Mouse (Mus musculus): ENCODE results near the gene Pknox2. TPM values are rescaled to one million over a fixed set of nuclear protein-coding genes. Genes with fewer than 3 reads are reported as not detected.

Pknox2 gene
- polyA plus RNA-seq, 1 experiment from 2014 or later, result 35.0 TPM

DNA sequence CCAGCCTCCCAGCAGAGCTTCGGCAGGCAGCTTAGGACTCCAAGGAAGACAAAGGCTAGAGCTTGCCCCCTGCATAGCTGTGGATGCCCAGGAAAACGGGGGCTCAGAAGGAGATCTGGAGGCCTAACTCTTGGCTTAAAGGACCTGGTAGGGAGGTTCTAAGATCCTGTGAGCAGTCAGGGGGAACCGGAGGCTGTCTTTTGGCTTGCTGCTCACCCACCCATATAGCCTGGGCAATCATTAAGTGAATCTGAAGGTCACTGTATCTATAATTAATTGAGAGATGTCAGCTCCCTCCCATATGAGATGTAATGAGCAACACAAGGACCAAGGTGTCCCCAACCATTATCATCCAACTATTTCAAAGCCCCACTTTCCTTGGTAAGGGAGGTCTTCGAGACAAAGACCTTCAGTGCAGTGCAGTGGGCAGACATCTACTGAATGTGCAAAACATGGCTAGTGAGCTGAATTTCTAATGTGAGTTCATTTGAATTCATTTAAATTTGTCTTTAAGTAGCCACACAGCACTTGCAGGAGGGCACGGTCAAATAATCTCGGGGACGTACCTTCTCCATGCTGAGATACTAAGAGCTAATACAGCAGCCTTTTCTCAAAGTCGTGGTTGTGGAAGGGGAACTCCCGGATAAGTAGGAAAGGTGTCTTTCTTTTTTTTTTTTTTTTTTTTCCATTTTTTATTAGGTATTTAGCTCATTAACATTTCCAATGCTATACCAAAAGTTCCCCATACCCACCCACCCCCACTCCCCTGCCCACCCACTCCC, 30.4 kb downstream of the Pknox2 start:
- Histone ChIP-seq H3K9me3 (no peaks in the 10 kb centered on the region), H3K4me3 (no peak overlapping the region), H3K36me3 (replicated peaks) (no peaks in the 10 kb centered on the region; the same call in 1 of the 2 replicates), H3K27me3 (replicated peaks) (no peaks in the 10 kb centered on the region), H3K4me1 (peaks cover 21% of the 10 kb centered on the region), H3K4me2 (no peak overlapping the region), H3K9ac (no peak overlapping the region), H3K27ac (no peak overlapping the region)
- no peak for ATAC-seq (replicated peaks)
- WGBS, result 48% methylated on average over 9 of the region's 9 CpGs

DNA sequence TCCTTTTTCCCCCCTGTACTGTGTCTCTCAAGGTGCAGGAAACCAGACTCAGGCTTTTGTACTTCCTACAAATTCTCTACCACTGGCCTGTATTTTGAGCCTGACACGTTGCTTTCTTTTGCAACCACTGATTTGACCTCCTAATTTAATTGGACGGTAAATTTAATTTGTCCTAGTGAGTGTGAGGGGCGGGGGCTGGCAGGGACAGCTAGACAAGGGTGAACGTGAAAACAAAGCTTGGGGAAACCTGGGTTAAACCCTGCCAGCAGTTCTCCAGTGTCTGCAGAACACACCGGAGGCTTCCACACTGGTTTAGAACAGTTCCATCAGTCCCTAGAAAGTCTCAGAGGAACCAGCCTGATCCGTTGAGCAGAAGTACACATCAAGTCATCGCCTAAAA, 31.4 kb downstream of the Pknox2 start:
- ATAC-seq (replicated peaks), result no peak
- 77% methylated on average over 7 of the region's 7 CpGs for WGBS
- no peaks in the 10 kb centered on the region; the same call in 1 of the 2 replicates for H3K36me3 ChIP-seq (replicated peaks)

DNA sequence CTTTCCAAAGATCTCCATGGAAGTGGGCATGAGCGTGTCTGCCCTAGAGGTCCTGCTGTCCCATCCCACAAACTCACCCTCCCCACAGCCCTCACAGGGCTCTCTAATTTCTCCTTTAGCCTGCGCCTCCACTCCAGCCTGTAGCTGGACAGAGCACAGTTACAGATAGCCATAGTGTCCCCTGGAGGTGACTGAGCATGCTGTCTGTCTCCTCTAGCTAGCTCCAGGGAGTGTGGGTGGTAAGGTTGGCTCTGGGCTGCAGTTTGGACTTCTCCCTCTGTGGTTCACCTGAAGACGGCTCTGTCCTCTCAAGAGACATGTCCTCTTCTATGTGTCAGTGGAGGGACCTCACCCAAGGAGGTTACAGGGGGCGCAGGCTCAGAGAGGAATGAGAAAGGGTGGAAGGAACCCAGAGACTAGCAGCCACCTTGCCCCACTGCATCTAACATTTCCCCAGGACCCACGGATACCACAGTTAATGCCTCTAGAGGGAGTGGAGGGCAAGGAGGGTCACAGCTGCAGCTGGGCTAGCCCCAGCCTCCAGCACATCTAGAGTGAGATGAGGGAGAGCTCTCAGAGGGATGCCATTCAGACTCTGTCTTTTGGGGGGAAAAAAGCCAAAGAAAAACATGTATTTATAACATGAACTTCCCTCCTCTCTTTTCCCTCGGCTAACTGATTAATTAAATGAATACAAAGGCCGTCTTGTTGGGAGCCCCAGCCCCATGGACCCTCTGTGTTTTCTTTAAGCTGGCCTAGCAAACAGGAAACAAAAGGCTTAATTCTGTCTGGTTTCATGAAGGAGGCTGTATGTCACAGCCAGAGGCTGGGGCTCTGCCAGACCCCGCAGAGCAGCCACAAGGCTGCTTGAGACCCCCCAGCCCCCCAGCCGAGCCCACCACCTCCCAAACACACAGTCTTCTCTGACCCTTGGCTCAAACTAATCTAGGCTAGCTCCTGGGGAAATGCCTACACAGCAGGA, 32.6 kb downstream of the Pknox2 start:
- WGBS, result 26% methylated on average over 9 of the region's 9 CpGs
- Histone ChIP-seq H3K27ac (peak overlapping the region; percentile 49), H3K4me2 (no peak overlapping the region), H3K4me1 (peaks cover 18% of the 10 kb centered on the region), H3K4me3 (no peak overlapping the region), H3K27me3 (replicated peaks) (no peaks in the 10 kb centered on the region), H3K9ac (no peak overlapping the region), H3K36me3 (replicated peaks) (no peaks in the 10 kb centered on the region; the same call in 1 of the 2 replicates), H3K9me3 (no peaks in the 10 kb centered on the region)
- ATAC-seq (replicated peaks), result peak; percentile 51

More for the DNA sequence above, 31.4 kb downstream of the Pknox2 start:
- H3K27me3 ChIP-seq (replicated peaks), result no peaks in the 10 kb centered on the region
- H3K9me3 ChIP-seq, result no peaks in the 10 kb centered on the region
- H3K9ac ChIP-seq, result no peak overlapping the region
- H3K4me3 ChIP-seq, result no peak overlapping the region
- no peak overlapping the region for H3K27ac ChIP-seq
- H3K4me2 ChIP-seq, result no peak overlapping the region
- peaks cover 18% of the 10 kb centered on the region for H3K4me1 ChIP-seq

DNA sequence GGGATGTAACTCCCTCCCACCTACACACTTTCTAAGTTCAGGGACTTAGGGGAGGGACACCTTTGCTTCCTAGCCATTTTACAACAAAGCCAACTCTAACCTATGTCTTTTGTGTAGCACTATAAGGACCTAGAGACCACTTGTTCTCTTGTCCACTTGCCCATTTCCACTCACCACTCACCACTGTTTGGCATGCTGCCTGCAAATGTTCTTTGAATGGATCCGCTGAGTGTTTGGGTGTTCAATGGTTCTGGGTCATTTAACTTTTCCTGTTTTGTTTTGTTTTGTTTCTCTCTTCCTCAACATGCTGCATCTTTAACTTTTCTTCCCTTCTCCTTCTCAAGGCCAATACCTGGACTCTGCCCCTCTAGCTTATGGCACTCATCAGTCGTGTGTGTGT, 39.7 kb downstream of the Pknox2 start:
- no peak for ATAC-seq (replicated peaks)
- Histone ChIP-seq H3K27ac (no peak overlapping the region), H3K27me3 (replicated peaks) (no peaks in the 10 kb centered on the region), H3K36me3 (replicated peaks) (no peaks in the 10 kb centered on the region), H3K4me3 (no peak overlapping the region), H3K9me3 (no peaks in the 10 kb centered on the region), H3K4me2 (no peak overlapping the region), H3K4me1 (peaks cover 5% of the 10 kb centered on the region; the same call in 1 of the 2 replicates), H3K9ac (no peak overlapping the region)
- 58% methylated on average over 2 of the region's 2 CpGs for WGBS

DNA sequence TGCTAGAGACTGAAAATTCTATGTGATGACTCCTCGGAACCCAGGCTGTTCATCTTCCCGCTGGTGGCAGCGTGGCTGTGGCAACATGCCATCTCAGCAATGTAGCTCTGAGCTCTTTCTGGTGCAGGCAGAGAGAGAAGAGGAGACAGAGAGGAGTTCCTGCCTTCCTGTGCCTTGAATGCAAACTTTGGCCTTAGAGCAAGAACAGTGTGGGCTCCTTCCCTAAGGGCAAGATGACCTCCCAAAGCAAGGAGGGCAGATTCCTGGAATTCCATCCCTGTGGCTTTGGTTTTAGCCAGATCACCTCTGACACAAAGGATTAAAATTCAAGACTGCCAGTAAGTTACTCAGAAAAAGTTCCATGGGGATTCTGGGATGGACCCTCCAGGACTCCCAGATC, 40.4 kb downstream of the Pknox2 start:
- no peak overlapping the region for H3K27ac ChIP-seq
- ATAC-seq (replicated peaks), result no peak
- 40% methylated on average over 3 of the region's 3 CpGs for WGBS
- H3K4me2 ChIP-seq, result no peak overlapping the region
- no peaks in the 10 kb centered on the region for H3K27me3 ChIP-seq (replicated peaks)
- H3K9ac ChIP-seq, result no peak overlapping the region
- no peak overlapping the region for H3K4me3 ChIP-seq
- no peaks in the 10 kb centered on the region for H3K36me3 ChIP-seq (replicated peaks)
- H3K4me1 ChIP-seq, result peaks cover 5% of the 10 kb centered on the region; the same call in 1 of the 2 replicates
- no peaks in the 10 kb centered on the region for H3K9me3 ChIP-seq

DNA sequence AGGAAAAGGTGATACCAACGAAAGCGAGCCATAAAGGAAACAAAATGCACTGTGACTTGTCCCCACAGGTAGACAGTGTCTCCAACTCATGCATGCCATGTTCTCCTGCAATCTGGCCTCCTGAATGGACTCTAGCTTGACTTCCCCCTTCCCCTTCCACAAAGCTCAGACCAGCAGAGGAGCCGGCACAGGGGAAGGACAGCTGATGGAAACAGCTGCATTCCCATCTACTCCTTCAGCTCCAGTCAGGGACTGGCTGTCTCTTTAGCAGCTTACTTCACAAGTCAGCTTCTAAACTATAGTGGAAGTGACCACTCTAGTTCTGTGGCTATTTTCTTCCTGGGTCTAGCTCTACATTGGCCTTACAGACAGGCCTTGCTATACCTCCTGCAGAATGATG, 43.0 kb downstream of the Pknox2 start:
- no peak for ATAC-seq (replicated peaks)
- WGBS, result 55% methylated on average over 3 of the region's 3 CpGs
- Histone ChIP-seq H3K27ac (0 out of 2 replicates have a peak overlapping the region, but pooled peaks have one; percentile 6), H3K9ac (no peak overlapping the region), H3K4me3 (no peak overlapping the region), H3K9me3 (no peaks in the 10 kb centered on the region), H3K4me1 (peaks cover 13% of the 10 kb centered on the region), H3K36me3 (replicated peaks) (no peaks in the 10 kb centered on the region), H3K4me2 (no peak overlapping the region), H3K27me3 (replicated peaks) (no peaks in the 10 kb centered on the region)

DNA sequence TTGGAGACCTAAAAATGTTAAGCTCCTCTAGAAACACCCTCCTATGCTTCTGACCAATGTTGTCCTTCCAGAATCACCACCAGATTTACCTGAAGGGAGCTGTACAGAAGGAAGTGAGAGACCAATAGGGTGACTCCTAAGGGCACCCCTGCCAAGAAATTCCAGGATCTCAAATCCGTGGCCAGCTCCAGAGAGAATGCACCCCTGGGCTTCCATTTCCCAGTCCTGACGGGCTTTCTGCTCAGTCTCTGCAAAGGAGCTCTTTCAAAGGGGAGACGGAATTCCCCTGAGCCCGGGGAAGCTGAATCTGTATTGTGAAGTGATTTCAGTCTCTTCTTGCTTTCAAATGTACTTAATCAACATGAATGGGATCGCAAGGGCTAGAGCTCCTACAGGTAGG, 43.4 kb downstream of the Pknox2 start:
- Histone ChIP-seq H3K4me1 (peaks cover 13% of the 10 kb centered on the region), H3K27me3 (replicated peaks) (no peaks in the 10 kb centered on the region), H3K4me3 (no peak overlapping the region), H3K27ac (peak overlapping the region; percentile 14; the same call in 1 of the 2 replicates), H3K9ac (no peak overlapping the region), H3K9me3 (no peaks in the 10 kb centered on the region), H3K36me3 (replicated peaks) (no peaks in the 10 kb centered on the region), H3K4me2 (no peak overlapping the region)
- ATAC-seq (replicated peaks), result no peak
- 27% methylated on average over 5 of the region's 5 CpGs for whole genome bisulfite sequencing

DNA sequence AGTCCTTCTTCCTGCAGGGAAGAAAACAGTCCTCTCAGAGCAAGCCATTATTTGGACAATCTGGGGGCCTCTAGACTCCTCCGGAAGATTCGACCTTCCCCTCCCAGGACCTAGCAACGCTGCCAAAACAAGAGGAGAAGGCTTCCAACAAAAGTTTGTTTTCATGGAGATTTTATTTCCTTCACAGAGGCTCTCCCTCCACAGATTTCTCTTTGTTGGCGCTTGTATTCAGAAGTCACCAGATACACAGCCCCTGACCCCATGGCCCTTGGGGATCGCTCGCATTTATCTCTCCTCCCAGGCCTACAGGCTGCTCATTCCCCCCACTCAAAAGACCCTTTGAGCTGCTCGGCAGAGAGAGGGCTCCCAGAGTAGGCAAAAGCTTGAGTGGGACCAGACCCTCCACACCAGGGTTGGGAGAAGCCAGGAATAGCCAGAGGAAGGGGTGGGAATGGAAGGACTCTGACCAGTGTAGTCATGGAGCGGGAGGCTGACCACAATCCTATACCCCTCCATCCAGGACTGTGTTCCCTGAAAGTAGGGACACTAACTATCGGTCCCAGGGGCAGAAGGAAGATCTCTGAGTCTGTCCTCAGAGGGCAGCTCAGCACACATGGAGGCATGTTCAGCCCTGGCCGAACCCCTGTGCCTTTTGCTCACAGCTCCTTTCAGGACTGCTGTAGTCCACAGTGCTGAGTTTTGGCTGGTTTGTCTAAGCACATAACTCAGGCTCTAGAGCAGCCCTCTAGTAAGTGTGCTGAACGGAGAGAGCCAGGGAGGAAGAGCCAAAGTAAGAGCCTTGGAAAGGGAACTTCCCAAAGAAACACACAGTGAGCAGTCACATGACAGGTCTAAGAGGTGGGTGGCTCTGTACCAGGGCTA, 45.9 kb downstream of the Pknox2 start:
- WGBS, result 32% methylated on average over 11 of the region's 11 CpGs
- Histone ChIP-seq H3K27me3 (replicated peaks) (no peaks in the 10 kb centered on the region), H3K4me2 (no peak overlapping the region), H3K4me3 (no peak overlapping the region), H3K27ac (peak overlapping the region; percentile 32; the same call in 1 of the 2 replicates), H3K36me3 (replicated peaks) (no peaks in the 10 kb centered on the region), H3K4me1 (peaks cover 8% of the 10 kb centered on the region), H3K9me3 (no peaks in the 10 kb centered on the region), H3K9ac (no peak overlapping the region)
- peak; percentile 30; the same call in 1 of the 2 replicates for ATAC-seq (replicated peaks)

DNA sequence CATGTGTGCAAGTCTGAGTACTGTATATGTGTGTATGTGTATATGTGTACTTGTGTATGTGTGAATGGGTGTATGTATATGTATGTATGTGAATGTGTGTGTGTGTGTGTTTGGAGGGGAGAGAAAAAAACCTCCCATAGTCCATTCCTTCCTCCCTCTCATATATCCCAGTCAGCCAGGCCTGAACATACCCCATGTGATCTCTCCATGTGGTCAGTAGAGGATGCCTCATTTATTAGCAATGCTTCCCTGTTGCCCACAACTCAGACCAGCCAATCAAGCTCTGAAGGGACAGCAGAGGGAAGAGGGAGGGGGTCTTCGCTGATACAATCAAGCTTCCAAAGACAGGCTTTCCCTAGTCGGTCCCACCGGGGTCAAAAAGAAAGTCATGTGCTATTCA, 47.6 kb downstream of the Pknox2 start:
- ATAC-seq (replicated peaks), result no peak
- Histone ChIP-seq H3K9ac (no peak overlapping the region), H3K27ac (no peak overlapping the region), H3K27me3 (replicated peaks) (no peaks in the 10 kb centered on the region), H3K4me2 (no peak overlapping the region), H3K9me3 (no peaks in the 10 kb centered on the region), H3K36me3 (replicated peaks) (no peaks in the 10 kb centered on the region), H3K4me1 (peaks cover 13% of the 10 kb centered on the region), H3K4me3 (no peak overlapping the region)
- 38% methylated on average over 3 of the region's 3 CpGs for WGBS

DNA sequence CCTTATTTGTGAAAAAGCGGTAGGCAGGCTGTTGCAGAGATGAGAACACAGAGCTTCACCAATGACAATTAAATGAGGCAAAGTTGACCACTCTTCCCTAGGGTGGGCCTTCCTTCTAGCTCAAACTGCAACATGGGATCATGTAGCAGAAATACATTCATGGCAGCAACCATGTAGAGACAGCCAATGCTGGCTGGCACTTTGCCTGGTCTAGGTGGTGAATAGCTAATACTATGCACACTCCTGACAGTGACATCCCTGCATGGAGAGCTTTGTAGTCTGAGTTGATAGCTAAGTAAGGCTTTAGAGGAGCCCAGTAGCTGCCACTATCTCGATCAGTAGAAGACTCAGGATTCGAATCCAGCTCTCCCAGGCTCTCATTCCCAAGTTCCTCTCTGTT, 48.6 kb downstream of the Pknox2 start:
- no peak overlapping the region for H3K9ac ChIP-seq
- no peak overlapping the region for H3K27ac ChIP-seq
- H3K9me3 ChIP-seq, result no peaks in the 10 kb centered on the region
- no peaks in the 10 kb centered on the region for H3K36me3 ChIP-seq (replicated peaks)
- no peak overlapping the region for H3K4me2 ChIP-seq
- H3K4me3 ChIP-seq, result no peak overlapping the region
- no peaks in the 10 kb centered on the region for H3K27me3 ChIP-seq (replicated peaks)
- 94% methylated on average over 3 of the region's 3 CpGs for WGBS
- H3K4me1 ChIP-seq, result peaks cover 20% of the 10 kb centered on the region
- ATAC-seq (replicated peaks), result no peak

DNA sequence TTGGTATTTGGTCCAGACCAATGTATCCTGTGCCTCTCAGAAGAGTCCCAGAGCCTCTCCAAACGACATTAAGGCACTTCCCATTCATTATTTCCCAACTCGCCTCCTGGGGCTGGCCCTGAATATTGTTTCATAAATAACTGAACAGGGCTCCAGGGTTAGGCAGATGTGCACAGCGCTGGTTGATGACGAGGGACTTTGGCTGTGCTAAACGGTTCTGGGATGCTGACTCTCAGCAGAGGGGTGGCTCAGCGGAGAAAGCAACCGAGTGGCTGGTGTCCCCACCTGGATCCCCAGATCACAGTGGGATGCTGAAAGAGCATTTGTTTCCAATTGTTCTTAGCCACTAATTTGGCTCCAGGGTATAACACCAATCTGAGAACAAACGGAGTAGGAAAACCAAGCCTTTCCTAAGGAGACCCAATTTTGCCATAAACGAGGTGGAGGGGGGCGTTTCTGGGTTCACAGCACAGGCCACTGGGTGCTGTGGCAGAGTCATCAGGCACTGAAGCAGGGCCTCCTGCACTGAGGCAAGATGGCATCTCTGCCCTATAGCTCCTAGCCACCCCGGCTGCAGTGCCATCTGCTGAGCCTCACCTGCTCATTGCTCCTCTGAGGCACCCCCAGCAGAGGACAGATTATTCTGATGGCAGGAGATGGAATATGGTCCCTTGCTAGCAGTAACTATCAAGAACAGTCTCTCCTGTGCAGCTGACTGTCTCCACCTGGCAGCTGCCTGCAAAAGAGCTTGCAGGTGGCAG, 52.8 kb downstream of the Pknox2 start:
- H3K27me3 ChIP-seq (replicated peaks), result no peaks in the 10 kb centered on the region
- H3K4me1 ChIP-seq, result peaks cover 17% of the 10 kb centered on the region
- peak; percentile 27; the same call in 1 of the 2 replicates for ATAC-seq (replicated peaks)
- H3K4me2 ChIP-seq, result no peak overlapping the region
- H3K4me3 ChIP-seq, result no peak overlapping the region
- 37% methylated on average over 11 of the region's 11 CpGs for WGBS
- no peak overlapping the region for H3K27ac ChIP-seq
- H3K36me3 ChIP-seq (replicated peaks), result no peaks in the 10 kb centered on the region
- H3K9me3 ChIP-seq, result no peaks in the 10 kb centered on the region
- H3K9ac ChIP-seq, result no peak overlapping the region
